Mouse (Mus musculus): ENCODE data around the gene Man1b1. TPM values are rescaled to one million over a fixed set of nuclear protein-coding genes. Genes with fewer than 3 reads are reported as not detected.
A peak's percentile ranks its signal among the peaks of the same experiment; 100 is the strongest.

The Man1b1 gene
- polyA plus RNA-seq, 1 experiment, result 18.1 TPM

DNA sequence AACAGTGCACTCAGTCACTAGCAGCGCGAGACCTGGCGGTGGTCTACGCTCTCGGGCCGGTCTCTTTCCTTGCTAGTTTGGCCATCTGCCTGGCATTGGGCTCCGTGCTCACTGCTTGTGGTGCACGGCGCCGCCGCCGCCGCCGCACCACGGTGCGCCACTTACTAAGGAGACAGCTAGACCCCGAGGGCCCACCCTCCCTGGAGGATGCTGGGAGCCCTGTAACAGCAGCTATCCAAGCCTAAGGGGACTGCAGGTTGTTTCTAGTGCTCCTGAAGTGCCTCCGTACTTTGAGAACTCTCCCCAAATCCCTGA lies 41.4 kb upstream of the Man1b1 start:
- peak; percentile 25 for DNase-seq
- H3K4me1 ChIP-seq (ENCODE audit: control insufficient read depth, insufficient read depth, low read length), result peaks cover 22% of the 10 kb centered on the region

DNA sequence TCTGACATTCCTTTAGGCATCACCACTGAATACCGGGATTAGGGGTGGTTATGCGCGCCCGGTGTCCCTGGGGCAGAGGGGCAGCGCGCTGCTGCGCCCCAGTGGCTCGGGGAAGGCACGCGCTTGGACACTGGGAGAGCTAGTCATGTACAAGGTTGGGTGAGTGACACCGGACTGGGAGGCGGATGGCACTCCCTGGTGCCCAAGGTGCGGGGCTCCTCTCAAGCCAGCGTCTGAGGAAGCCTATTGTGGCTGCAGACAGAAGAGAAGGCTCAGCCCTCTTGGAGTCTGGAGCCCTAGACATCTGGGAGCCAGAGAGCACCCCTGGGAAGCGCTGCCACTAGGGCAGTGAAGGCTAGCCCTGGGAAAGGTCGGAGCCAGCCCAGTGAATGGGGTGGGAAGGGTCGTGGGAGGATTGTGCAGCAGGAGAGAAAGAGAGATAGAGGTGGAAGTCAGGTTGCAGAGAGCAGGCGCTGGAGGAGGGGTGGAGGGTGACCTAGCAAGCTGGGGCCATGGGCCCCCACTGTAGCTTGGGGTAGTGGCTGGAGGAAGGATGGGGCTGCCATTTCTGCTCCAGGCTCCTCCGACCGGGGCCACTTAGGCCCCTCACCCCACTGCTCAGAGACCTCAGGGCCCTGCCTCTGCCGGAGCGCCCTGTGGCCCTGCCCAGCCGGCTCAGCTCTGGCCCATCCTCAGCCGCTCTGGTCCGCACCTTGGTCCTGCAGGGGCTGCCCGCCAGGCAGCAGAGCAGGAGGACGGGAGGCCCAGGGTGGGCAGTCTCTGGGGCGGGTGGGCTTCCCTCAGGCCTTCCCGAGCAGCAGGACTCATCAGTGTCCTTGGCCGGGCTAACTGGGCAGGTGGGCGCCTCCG lies 40.7 kb upstream of the Man1b1 start:
- peak; percentile 31 for DNase-seq
- no peak for TF ChIP-seq POLR2A (IDR thresholded peaks at IDR 0.05; ENCODE audit: borderline replicate concordance, extremely low read depth, low read depth, low read length)
- no peak for TF ChIP-seq CTCF (IDR thresholded peaks at IDR 0.05; ENCODE audit: insufficient read depth, low read length)
- WGBS, result 13% methylated on average over 32 of the region's 32 CpGs
- Histone ChIP-seq H3K4me1 (ENCODE audit: control insufficient read depth, insufficient read depth, low read length) (peaks cover 16% of the 10 kb centered on the region), H3K4me3 (replicated peaks; ENCODE audit: extremely low read depth, low read depth, low read length) (peak overlapping the region; percentile 9)

More for the DNA sequence above, 41.4 kb upstream of the Man1b1 start:
- H3K4me3 ChIP-seq (replicated peaks; ENCODE audit: extremely low read depth, low read depth, low read length), result peak overlapping the region; percentile 35
- under 1% methylated on average over 18 of the region's 18 CpGs for WGBS
- TF ChIP-seq POLR2A (IDR thresholded peaks at IDR 0.05; ENCODE audit: borderline replicate concordance, extremely low read depth, low read depth, low read length), result no peak
- no peak for TF ChIP-seq CTCF (IDR thresholded peaks at IDR 0.05; ENCODE audit: insufficient read depth, low read length)

DNA sequence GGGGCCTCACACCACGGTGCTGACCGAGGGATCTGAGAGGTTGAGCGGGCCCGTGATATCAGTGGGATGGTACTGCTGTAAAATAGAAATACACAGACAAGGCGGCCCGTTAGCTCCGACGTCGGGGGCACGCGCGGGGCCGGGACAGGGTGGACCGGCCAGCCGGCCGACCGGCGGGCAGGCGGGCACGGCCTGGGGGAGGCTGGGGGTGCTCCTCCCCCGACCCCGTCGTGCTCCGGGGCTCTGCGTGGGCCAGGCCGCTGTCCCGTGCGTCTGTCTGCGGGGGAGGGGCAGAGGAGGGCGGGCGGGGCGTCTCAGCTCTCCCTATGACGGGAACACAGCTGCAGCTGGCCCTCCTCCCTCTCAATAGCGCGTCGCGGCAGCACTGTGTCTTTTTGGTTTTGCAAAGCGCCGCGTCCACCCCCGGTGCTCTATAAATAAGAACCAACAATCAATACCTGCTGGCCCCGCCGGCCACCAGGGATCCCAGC lies 40.0 kb upstream of the Man1b1 start:
- H3K4me1 ChIP-seq (ENCODE audit: control insufficient read depth, insufficient read depth, low read length), result peaks cover 11% of the 10 kb centered on the region; the same call in 1 of the 2 replicates
- 5% methylated on average over 43 of the region's 43 CpGs for WGBS
- peak overlapping the region; percentile 19 for H3K4me3 ChIP-seq (replicated peaks; ENCODE audit: extremely low read depth, low read depth, low read length)
- peak; percentile 48 for DNase-seq
- TF ChIP-seq CTCF (IDR thresholded peaks at IDR 0.05; ENCODE audit: insufficient read depth, low read length) (no peak), POLR2A (IDR thresholded peaks at IDR 0.05; ENCODE audit: borderline replicate concordance, extremely low read depth, low read depth, low read length) (peak; percentile 54; the same call in 1 of the 2 replicates)

DNA sequence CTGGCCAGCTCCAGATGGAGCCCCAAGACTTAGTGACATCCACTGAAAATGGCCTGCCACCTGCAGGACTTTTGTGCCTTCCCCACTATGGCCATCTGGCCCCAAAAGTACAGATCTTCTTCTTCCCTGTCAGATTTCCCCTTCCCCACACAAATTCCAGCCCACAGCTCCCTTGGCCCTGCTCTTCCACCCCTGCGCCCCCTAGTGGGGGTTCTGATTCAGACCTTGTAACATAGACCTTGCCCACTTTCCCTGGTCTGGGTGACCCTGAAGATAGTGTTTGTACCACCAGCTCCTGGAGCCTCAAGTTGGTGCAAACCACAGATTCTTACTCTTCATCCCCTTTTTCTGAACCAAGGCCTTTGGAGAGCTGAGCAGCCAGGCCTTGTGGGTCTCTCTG lies 39.3 kb upstream of the Man1b1 start:
- WGBS, result 0% methylated on average over 1 of the region's 1 CpGs
- no peak for TF ChIP-seq POLR2A (IDR thresholded peaks at IDR 0.05; ENCODE audit: borderline replicate concordance, extremely low read depth, low read depth, low read length)
- TF ChIP-seq CTCF (IDR thresholded peaks at IDR 0.05; ENCODE audit: insufficient read depth, low read length), result peak; percentile 75
- peak; percentile 79 for DNase-seq

DNA sequence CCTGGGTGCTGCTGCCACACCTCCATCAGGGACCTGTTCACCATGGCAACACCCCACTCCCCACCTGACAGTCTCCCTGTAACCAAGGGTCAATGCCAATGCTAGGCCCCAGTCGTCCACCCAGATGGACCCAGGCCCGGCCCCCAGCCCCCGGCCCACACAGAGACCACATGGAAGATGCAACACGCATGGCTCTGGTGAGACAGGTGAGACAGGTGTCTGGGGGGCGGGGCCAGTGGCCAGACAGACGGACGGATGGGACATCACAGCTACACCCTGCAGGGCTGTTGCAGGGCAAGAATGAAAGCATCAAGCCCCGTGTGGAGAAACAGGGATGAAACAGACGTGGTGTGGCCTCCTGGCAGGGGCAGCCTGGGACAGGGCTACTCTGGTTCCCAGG lies 38.4 kb upstream of the Man1b1 start:
- DNase-seq, result no peak
- H3K4me3 ChIP-seq (replicated peaks; ENCODE audit: extremely low read depth, low read depth, low read length), result no peak overlapping the region
- WGBS, result 71% methylated on average over 9 of the region's 9 CpGs
- TF ChIP-seq POLR2A (IDR thresholded peaks at IDR 0.05; ENCODE audit: borderline replicate concordance, extremely low read depth, low read depth, low read length), result no peak
- no peak for TF ChIP-seq CTCF (IDR thresholded peaks at IDR 0.05; ENCODE audit: insufficient read depth, low read length)
- H3K4me1 ChIP-seq (ENCODE audit: control insufficient read depth, insufficient read depth, low read length), result peaks cover 6% of the 10 kb centered on the region; the same call in 1 of the 2 replicates

More for the DNA sequence above, 39.3 kb upstream of the Man1b1 start:
- no peak overlapping the region for H3K4me3 ChIP-seq (replicated peaks; ENCODE audit: extremely low read depth, low read depth, low read length)
- peaks cover 6% of the 10 kb centered on the region; the same call in 1 of the 2 replicates for H3K4me1 ChIP-seq (ENCODE audit: control insufficient read depth, insufficient read depth, low read length)

DNA sequence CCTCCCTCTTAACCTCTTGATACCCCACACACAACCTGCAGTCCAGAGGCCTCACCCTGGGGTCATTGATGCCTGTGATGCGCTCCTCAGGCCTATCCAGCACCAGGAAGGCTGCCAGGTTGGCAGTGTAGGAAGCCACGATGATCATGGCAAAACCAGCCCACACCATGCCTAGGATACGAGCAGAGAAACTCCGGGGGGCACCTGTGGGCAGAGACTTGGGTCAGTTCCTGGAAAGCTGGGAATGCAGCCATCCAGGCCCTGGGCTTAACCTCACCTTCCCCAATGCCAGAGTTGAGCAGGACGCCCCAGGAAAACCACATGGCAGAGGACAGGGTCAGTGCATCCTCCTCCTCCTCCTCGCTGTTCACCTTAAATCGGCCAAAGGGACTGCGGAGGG lies 35.0 kb upstream of the Man1b1 start:
- H3K4me1 ChIP-seq (ENCODE audit: control insufficient read depth, insufficient read depth, low read length), result no peaks in the 10 kb centered on the region
- no peak for DNase-seq
- TF ChIP-seq POLR2A (IDR thresholded peaks at IDR 0.05; ENCODE audit: borderline replicate concordance, extremely low read depth, low read depth, low read length), result no peak
- no peak for TF ChIP-seq CTCF (IDR thresholded peaks at IDR 0.05; ENCODE audit: insufficient read depth, low read length)
- H3K4me3 ChIP-seq (replicated peaks; ENCODE audit: extremely low read depth, low read depth, low read length), result no peak overlapping the region
- WGBS, result 75% methylated on average over 8 of the region's 8 CpGs

DNA sequence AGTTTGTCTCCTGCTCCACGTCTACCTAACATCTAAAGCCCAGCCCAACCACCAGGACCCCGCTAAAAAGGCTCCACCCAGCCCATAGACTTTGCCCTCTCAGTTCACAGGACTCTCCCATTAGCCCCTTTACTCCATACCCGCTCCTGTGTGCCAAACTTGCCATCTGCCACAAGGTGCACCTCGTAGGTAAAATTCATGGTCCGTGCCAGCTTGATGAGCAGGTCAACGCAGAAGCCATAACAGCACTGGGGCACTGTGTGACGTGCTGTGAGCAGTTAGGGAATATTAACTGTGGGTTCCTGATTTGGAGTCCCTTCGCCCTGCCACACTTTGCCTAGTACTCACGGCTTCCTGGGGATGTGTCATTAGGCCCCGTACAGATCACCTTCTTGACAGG lies 34.1 kb upstream of the Man1b1 start:
- no peaks in the 10 kb centered on the region for H3K4me1 ChIP-seq (ENCODE audit: control insufficient read depth, insufficient read depth, low read length)
- no peak for DNase-seq
- 73% methylated on average over 10 of the region's 10 CpGs for WGBS
- no peak overlapping the region for H3K4me3 ChIP-seq (replicated peaks; ENCODE audit: extremely low read depth, low read depth, low read length)
- TF ChIP-seq POLR2A (IDR thresholded peaks at IDR 0.05; ENCODE audit: borderline replicate concordance, extremely low read depth, low read depth, low read length) (no peak), CTCF (IDR thresholded peaks at IDR 0.05; ENCODE audit: insufficient read depth, low read length) (no peak)

DNA sequence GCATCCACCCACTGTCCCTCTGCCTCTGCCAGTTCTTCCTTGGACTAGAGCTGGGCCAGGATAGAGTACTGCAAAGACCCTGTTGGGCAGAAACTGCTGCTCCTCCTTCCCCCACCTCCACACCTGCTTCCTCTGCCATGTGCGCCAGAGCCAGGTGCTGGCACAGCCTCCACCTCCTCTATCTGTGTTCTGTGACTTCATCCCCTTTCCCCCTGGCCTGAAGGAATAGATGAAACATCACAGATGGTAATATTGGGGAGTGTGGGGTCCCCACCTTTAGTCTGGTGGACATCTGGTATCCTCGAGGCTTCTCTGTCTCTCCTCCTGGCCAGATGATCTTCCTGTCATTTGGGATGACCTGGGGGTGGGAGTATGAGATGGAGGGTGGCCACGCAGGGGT lies 28.7 kb upstream of the Man1b1 start:
- H3K4me3 ChIP-seq (replicated peaks; ENCODE audit: extremely low read depth, low read depth, low read length), result no peak overlapping the region
- H3K4me1 ChIP-seq (ENCODE audit: control insufficient read depth, insufficient read depth, low read length), result 0 out of 2 replicates have a peak, but pooled peaks cover 3% of the 10 kb centered on the region
- TF ChIP-seq POLR2A (IDR thresholded peaks at IDR 0.05; ENCODE audit: borderline replicate concordance, extremely low read depth, low read depth, low read length), result no peak
- TF ChIP-seq CTCF (IDR thresholded peaks at IDR 0.05; ENCODE audit: insufficient read depth, low read length), result no peak
- no peak for DNase-seq
- 64% methylated on average over 3 of the region's 3 CpGs for WGBS

DNA sequence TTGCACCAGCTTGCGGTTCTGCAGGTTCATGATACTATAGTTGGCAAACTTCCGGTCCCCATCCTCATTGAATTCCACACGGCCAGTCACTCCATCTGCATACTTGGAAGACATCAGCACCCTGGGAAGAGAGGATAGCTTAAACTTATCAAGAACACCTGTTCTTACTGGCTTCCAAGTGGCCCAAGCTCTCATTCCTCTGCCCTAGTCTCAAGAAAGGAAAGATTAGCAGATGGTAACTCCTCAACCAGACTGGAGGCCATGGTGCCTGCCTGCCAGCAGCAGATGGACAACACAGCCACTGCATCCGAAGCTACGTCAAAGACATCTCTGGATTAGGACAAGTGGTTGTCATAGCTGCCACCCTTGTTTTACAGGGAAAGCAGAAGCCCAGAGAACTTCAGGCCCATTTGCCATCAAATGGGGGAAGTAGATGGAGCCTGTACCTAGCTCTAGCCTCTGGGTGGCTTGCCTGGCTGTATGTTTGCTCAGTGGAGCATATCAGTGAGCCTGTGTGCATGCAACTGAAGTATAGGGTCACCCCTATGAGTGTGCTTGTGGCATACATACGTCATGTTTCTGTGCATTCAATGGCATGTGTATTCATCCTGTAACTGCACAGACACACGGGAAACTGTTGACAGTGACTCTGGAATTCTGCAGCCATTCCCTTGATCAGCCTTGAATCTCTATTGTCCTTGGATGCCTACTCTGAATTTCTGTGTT lies 28.0 kb upstream of the Man1b1 start:
- no peak overlapping the region for H3K4me3 ChIP-seq (replicated peaks; ENCODE audit: extremely low read depth, low read depth, low read length)
- DNase-seq, result no peak
- H3K4me1 ChIP-seq (ENCODE audit: control insufficient read depth, insufficient read depth, low read length), result 0 out of 2 replicates have a peak, but pooled peaks cover 3% of the 10 kb centered on the region
- WGBS, result 66% methylated on average over 7 of the region's 7 CpGs
- TF ChIP-seq POLR2A (IDR thresholded peaks at IDR 0.05; ENCODE audit: borderline replicate concordance, extremely low read depth, low read depth, low read length) (no peak), CTCF (IDR thresholded peaks at IDR 0.05; ENCODE audit: insufficient read depth, low read length) (no peak)

Measured in lung, adult 2 months (tissue).